Mouse (Mus musculus) embryo, embryonic 9.5 days (tissue): ENCODE data around the gene Fkbp4.
A peak's percentile ranks its signal among the peaks of the same experiment; 100 is the strongest.

ENCODE experiments used
- DNase-seq: peaks from one replicate; pipeline ENCODE4 v3.0.0-alpha.2; 2017; ENCODE audit errors: extremely low spot score

Fkbp4 gene

GRCm38 (mm10) chr6:128437288-128437687 is 1.2 kb downstream of the Fkbp4 start:
- no peak for DNase-seq

GRCm38 (mm10) chr6:128436356-128437005 is 2.0 kb downstream of the Fkbp4 start:
- DNase-seq: no peak

- DNase-seq: no peak
These were observed 3.0 kb downstream of the Fkbp4 start for GRCm38 (mm10) chr6:128435474-128435873.

GRCm38 (mm10) chr6:128433566-128433965 is 4.9 kb downstream of the Fkbp4 start:
- no peak for DNase-seq

- DNase-seq: no peak
These were observed 6.0 kb downstream of the Fkbp4 start for GRCm38 (mm10) chr6:128432356-128432915.

- no peak for DNase-seq
These were observed 8.7 kb downstream of the Fkbp4 start for GRCm38 (mm10) chr6:128429826-128430225.

GRCm38 (mm10) chr6:128429300-128429699 is 9.2 kb downstream of the Fkbp4 start:
- DNase-seq: no peak

- DNase-seq: no peak
These were observed 10.9 kb downstream of the Fkbp4 start for GRCm38 (mm10) chr6:128427571-128427970.

GRCm38 (mm10) chr6:128425046-128425445 is 13.4 kb downstream of the Fkbp4 start:
- no peak for DNase-seq

- peak; percentile 96 for DNase-seq
These were observed 14.0 kb downstream of the Fkbp4 start, which contains the start of gene Itfg2 for GRCm38 (mm10) chr6:128424269-128425019. Gene Itfg2, minus strand, starts transcription at chr6:128424931.

GRCm38 (mm10) chr6:128423496-128424268 is 14.8 kb downstream of the Fkbp4 start:
- no peak for DNase-seq

GRCm38 (mm10) chr6:128421480-128421879 is 17.0 kb downstream of the Fkbp4 start:
- no peak for DNase-seq

- no peak for DNase-seq
These were observed 17.4 kb downstream of the Fkbp4 start for GRCm38 (mm10) chr6:128421036-128421435.

GRCm38 (mm10) chr6:128418076-128418475 is 20.4 kb downstream of the Fkbp4 start:
- no peak for DNase-seq

- DNase-seq: no peak
These were observed 22.3 kb downstream of the Fkbp4 start for GRCm38 (mm10) chr6:128416169-128416568.

- DNase-seq: peak; percentile 77
These were observed 27.4 kb downstream of the Fkbp4 start for GRCm38 (mm10) chr6:128411115-128411514.

GRCm38 (mm10) chr6:128410305-128410704 is 28.2 kb downstream of the Fkbp4 start:
- DNase-seq: no peak

GRCm38 (mm10) chr6:128408544-128409125 is 29.8 kb downstream of the Fkbp4 start:
- DNase-seq: no peak

GRCm38 (mm10) chr6:128404708-128405107 is 33.8 kb downstream of the Fkbp4 start:
- no peak for DNase-seq

- peak; percentile 22 for DNase-seq
These were observed 38.9 kb downstream of the Fkbp4 start for GRCm38 (mm10) chr6:128399421-128400185.

GRCm38 (mm10) chr6:128398996-128399395 is 39.5 kb downstream of the Fkbp4 start, which contains the start of gene Nrip2:
Gene Nrip2, plus strand, starts transcription at chr6:128399296.
- DNase-seq: no peak
